Mouse (Mus musculus) lung, embryonic 16.5 days (tissue): ENCODE measurements around the gene Fam171a1. TPM values are rescaled to one million over a fixed set of nuclear protein-coding genes. Genes with fewer than 3 reads are reported as not detected.

Experiments
- ATAC-seq: fragments of 200-750 bp; cut with Nextera tagmentation; 2 replicates; pipeline ENCODE4 v1.8.0; 2017; ENCODE audit warnings: low read depth, mild to moderate bottlenecking, moderate library complexity
- H3K27ac ChIP-seq: fragments of 300-500 bp; sonication (generic); 2 replicates; pipeline ENCODE4 v1.5.1; 2014; ENCODE audit warnings: mild to moderate bottlenecking, control low read depth, low read length
- H3K27me3 ChIP-seq: fragments of 300-500 bp; sonication (generic); 2 replicates; pipeline ENCODE4 v1.6.1; 2014; ENCODE audit warnings: low read depth, low read length, mixed read lengths; ENCODE audit not compliant: control insufficient read depth, insufficient read depth
- H3K36me3 ChIP-seq: fragments of 300-500 bp; sonication (generic); 2 replicates; pipeline ENCODE4 v1.6.1; 2014; ENCODE audit warnings: low read length; ENCODE audit not compliant: control insufficient read depth, insufficient read depth
- H3K4me1 ChIP-seq: fragments of 300-500 bp; sonication (generic); replicated peaks from 2 replicates; pipeline ENCODE4 v1.6.1; 2014; ENCODE audit warnings: low read length, mixed read lengths; ENCODE audit not compliant: control insufficient read depth, insufficient read depth
- H3K4me2 ChIP-seq: fragments of 300-500 bp; sonication (generic); 2 replicates; pipeline ENCODE4 v1.6.1; 2014; ENCODE audit warnings: low read depth, low read length, control low read depth
- H3K4me3 ChIP-seq: fragments of 300-500 bp; sonication (generic); 2 replicates; pipeline ENCODE4 v1.5.1; 2014; ENCODE audit warnings: mild to moderate bottlenecking, low read length, control low read depth
- H3K9ac ChIP-seq: fragments of 300-500 bp; sonication (generic); 2 replicates; pipeline ENCODE4 v1.6.1; 2014; ENCODE audit warnings: low read length, control low read depth
- H3K9me3 ChIP-seq: fragments of 300-500 bp; sonication (generic); 2 replicates; pipeline ENCODE4 v1.6.1; 2016; ENCODE audit warnings: low read length; ENCODE audit not compliant: control insufficient read depth
- WGBS: fragments of 180-500 bp; shearing (Covaris S2); extraction: QIAGEN DNeasy Blood & Tissue Kit; methylation state at CpG from one replicate; pipeline ENCODE4 v1.1.7; 2014; 5-methylcytosine and 5-hydroxymethylcytosine counted together
- polyA plus RNA-seq: library from polyadenylated mRNA; unstranded; fragments of >200 nt; fragmentation: Nextera tagmentation; extraction: Ambion mirVana; gene quantifications from 2 replicates; pipeline ENCODE4 v1.2.1, GENCODE M21; 2015

Fam171a1 gene
- polyA plus RNA-seq, 1 experiment from 2014 or later, result 54.6 TPM

DNA sequence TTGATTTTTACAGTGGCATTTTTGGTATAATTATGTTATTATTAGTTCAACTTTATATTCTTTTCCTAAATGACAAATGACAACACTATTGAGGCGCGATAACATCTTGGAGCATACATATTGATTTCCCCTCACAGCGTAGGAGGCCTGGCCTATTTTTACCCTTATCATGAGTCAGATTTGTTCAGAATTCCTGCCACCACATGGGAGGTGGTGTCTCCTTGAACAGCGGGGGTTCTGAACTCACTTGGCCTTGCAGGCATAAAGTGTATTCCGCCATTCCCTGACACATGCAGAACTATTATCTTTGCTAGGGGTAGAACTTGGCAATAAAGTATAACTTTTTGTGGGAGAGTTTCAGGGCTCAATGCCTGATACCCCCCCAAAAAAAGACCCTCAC lies 30.3 kb downstream of the Fam171a1 start:
- 83% methylated on average over 5 of the region's 5 CpGs for WGBS
- ATAC-seq, result no peak
- 0 out of 2 replicates have a peak, but pooled peaks cover 2% of the 10 kb centered on the region for H3K36me3 ChIP-seq
- H3K9me3 ChIP-seq, result no peaks in the 10 kb centered on the region
- no peak overlapping the region for H3K27ac ChIP-seq
- no peak overlapping the region for H3K4me2 ChIP-seq
- no peak overlapping the region for H3K9ac ChIP-seq
- H3K4me1 ChIP-seq, result peaks cover 3% of the 10 kb centered on the region
- H3K4me3 ChIP-seq, result no peak overlapping the region
- H3K27me3 ChIP-seq, result no peaks in the 10 kb centered on the region

DNA sequence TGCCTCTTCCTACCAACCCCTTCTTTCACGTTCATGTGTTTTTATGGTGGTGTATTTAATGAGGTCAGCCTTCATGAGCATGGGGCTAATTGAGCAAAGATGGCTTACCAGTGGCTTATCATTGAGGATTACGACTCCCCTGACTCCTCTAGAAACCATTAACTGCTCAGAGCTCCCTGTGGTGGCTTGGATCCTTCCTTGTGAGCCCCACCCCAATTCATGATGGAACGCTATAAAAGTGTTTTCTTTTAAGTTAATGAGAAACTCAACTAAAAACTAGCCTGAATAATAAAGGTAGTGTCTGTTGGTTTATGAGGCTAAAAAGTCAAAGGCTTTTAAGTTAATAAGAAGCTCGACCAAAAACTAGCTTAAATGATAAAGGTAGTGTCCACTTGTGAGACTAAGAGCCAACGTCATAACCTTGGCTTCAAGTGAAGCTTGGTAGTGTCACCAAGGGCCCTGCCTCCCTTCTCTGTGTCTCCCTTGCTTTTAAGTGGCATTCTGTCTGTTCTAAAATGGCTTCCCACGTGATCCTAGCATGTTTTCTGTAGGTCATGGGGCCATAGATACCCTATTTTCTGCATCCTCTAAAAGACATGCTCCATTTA lies 33.6 kb downstream of the Fam171a1 start:
- Histone ChIP-seq H3K9me3 (no peaks in the 10 kb centered on the region), H3K4me1 (peaks cover 12% of the 10 kb centered on the region), H3K27me3 (no peaks in the 10 kb centered on the region), H3K27ac (no peak overlapping the region), H3K36me3 (0 out of 2 replicates have a peak, but pooled peaks cover 2% of the 10 kb centered on the region), H3K4me2 (no peak overlapping the region), H3K9ac (no peak overlapping the region), H3K4me3 (no peak overlapping the region)
- 83% methylated on average over 6 of the region's 6 CpGs for WGBS
- ATAC-seq, result no peak

DNA sequence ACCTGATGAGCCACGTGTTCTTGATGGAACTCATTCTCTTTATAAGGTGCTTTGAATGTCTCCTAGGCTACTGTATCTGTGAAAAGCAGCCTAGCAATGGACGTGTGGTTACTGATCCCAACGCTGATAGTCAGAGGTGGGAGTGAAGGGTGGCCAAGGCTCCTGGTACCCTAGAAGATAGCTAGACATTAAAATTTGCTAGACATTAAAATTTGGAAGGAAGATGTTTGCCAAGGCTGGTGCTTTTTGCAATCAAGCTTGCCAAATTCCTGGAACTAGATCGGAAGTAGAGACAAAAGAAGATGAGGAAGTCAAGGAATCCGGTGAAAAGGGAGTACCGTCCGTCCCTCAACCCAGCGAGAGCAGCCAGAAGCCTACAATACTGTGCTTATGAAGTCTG lies 34.7 kb downstream of the Fam171a1 start:
- Histone ChIP-seq H3K27ac (no peak overlapping the region), H3K4me3 (no peak overlapping the region), H3K27me3 (no peaks in the 10 kb centered on the region), H3K36me3 (0 out of 2 replicates have a peak, but pooled peaks cover 2% of the 10 kb centered on the region), H3K9ac (no peak overlapping the region), H3K9me3 (no peaks in the 10 kb centered on the region), H3K4me1 (peaks cover 13% of the 10 kb centered on the region), H3K4me2 (no peak overlapping the region)
- ATAC-seq, result no peak
- WGBS, result 82% methylated on average over 8 of the region's 8 CpGs

DNA sequence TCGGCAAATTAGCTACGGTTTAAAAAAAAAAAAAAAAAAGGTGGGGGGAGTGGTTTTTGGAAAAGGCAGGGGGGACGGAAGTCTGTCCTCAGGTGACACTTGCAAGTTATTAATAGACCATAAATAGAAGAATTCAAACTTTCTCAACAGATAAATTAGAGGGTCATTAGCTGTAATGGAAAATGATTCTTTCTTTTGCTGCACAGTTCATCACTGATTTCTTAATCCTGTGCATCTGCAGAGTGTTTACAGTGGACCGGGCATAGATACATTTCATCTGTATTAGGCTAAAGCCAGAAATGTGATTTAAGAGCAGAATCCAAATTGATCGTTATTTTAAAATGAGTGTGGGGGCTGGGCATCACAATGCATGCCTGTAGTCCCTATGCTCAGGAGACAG lies 36.3 kb downstream of the Fam171a1 start:
- Histone ChIP-seq H3K36me3 (0 out of 2 replicates have a peak, but pooled peaks cover 2% of the 10 kb centered on the region), H3K27me3 (no peaks in the 10 kb centered on the region), H3K27ac (no peak overlapping the region), H3K9me3 (no peaks in the 10 kb centered on the region), H3K9ac (no peak overlapping the region), H3K4me3 (no peak overlapping the region), H3K4me2 (no peak overlapping the region), H3K4me1 (peaks cover 19% of the 10 kb centered on the region)
- 46% methylated on average over 5 of the region's 5 CpGs for WGBS
- ATAC-seq, result 0 out of 2 replicates have a peak, but pooled peaks have one; percentile 2

DNA sequence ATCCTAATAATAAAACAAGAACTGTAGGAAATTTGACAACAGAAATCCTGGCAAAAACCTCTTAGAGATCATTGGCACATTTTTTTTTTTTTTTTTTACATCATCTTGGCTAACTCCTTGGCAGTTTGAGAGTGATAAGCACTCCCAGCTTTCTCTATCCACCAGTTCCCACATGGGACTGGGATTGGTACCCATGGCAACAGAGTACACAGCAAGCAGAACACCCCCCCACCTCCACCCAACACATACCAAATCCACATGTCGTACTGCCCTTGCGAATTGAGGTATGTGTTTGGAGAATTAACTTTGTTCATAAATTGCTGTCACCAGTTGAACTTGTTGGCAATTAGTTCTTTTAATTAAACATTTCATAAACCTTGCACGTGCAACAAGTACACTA lies 37.3 kb downstream of the Fam171a1 start:
- H3K36me3 ChIP-seq, result no peaks in the 10 kb centered on the region
- H3K27me3 ChIP-seq, result no peaks in the 10 kb centered on the region
- no peak for ATAC-seq
- 0 out of 2 replicates have a peak overlapping the region, but pooled peaks have one; percentile 5 for H3K27ac ChIP-seq
- WGBS, result 56% methylated on average over 3 of the region's 3 CpGs
- no peak overlapping the region for H3K4me2 ChIP-seq
- no peak overlapping the region for H3K9ac ChIP-seq
- no peaks in the 10 kb centered on the region for H3K9me3 ChIP-seq
- peaks cover 23% of the 10 kb centered on the region for H3K4me1 ChIP-seq
- H3K4me3 ChIP-seq, result no peak overlapping the region

DNA sequence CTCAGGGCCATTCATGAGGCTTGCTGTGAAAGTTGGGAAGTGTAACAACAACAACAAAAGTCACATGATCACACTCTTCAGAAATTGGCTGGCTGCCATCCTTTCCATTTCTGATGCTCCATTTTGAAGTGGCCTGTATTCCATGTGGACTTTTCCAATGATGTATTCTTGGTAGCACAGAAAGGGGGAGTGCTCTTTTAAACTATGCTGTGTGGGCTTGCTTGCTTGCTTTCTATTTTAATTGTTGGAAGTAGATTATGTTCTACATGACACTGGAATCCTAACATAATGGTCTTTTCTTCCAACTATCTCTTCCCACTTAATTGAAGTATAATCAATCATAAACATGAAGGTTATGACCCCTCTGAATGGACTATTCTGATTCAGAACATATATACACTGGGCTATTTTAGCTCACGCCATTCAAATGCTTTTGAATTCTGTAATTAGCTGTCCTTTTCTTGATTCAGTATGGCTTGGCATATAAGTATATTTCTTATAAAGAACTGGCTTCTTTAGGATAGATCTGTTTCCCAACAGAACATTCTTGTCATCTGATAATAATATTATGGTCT lies 40.2 kb downstream of the Fam171a1 start:
- no peaks in the 10 kb centered on the region for H3K36me3 ChIP-seq
- no peak overlapping the region for H3K4me3 ChIP-seq
- no peaks in the 10 kb centered on the region for H3K27me3 ChIP-seq
- H3K9ac ChIP-seq, result no peak overlapping the region
- peak; percentile 82 for ATAC-seq
- H3K4me1 ChIP-seq, result peaks cover 42% of the 10 kb centered on the region
- H3K27ac ChIP-seq, result peak overlapping the region; percentile 84
- 50% methylated on average over 1 of the region's 1 CpGs for WGBS
- H3K9me3 ChIP-seq, result no peaks in the 10 kb centered on the region
- H3K4me2 ChIP-seq, result no peak overlapping the region

DNA sequence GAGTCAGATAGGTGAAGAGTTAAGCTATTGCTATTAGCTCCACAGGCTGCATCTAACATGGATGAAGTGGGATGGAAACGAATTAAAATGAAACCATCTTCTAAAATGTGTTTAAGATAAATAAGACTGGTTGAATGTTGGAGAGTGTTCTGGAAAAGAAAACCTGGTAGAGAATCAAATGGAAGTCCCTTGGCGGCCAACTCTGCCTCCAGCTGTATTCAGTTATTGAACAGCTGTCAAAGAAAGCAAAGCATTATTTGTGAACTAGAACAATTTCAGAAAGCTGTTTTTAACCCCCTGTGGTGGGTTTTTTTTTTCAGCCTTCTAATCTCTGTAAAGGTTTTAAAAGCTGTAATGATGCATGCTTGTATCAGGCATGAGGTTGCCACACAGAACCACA lies 41.0 kb downstream of the Fam171a1 start:
- Histone ChIP-seq H3K4me1 (peaks cover 43% of the 10 kb centered on the region), H3K4me3 (no peak overlapping the region), H3K4me2 (no peak overlapping the region), H3K36me3 (no peaks in the 10 kb centered on the region), H3K27me3 (no peaks in the 10 kb centered on the region), H3K9me3 (no peaks in the 10 kb centered on the region), H3K27ac (peak overlapping the region; percentile 84), H3K9ac (no peak overlapping the region)
- WGBS, result 48% methylated on average over 2 of the region's 2 CpGs
- peak; percentile 29 for ATAC-seq

DNA sequence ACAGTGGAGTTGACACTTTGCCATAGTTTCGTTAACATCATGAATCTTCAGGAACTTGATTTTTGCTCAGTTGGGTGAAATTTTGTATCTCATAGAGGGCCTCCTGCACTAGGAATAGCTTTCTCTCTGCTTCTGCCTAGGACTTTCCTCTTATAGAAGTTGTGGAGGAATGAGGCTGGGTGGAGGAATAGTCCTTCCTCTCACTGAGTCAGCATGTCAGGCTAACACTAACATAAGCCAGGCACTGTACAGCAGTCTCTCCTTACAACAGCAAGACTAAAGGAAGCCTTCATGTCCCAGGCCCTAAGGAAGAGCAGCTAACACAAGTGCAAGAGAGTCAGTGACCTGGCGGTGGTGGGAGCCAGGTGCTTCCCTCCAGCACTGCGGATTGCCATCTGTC lies 43.0 kb downstream of the Fam171a1 start:
- WGBS, result 85% methylated on average over 3 of the region's 3 CpGs
- Histone ChIP-seq H3K4me3 (no peak overlapping the region), H3K36me3 (no peaks in the 10 kb centered on the region), H3K27ac (no peak overlapping the region), H3K4me2 (no peak overlapping the region), H3K4me1 (peaks cover 32% of the 10 kb centered on the region), H3K9ac (no peak overlapping the region), H3K27me3 (no peaks in the 10 kb centered on the region), H3K9me3 (no peaks in the 10 kb centered on the region)
- no peak for ATAC-seq

DNA sequence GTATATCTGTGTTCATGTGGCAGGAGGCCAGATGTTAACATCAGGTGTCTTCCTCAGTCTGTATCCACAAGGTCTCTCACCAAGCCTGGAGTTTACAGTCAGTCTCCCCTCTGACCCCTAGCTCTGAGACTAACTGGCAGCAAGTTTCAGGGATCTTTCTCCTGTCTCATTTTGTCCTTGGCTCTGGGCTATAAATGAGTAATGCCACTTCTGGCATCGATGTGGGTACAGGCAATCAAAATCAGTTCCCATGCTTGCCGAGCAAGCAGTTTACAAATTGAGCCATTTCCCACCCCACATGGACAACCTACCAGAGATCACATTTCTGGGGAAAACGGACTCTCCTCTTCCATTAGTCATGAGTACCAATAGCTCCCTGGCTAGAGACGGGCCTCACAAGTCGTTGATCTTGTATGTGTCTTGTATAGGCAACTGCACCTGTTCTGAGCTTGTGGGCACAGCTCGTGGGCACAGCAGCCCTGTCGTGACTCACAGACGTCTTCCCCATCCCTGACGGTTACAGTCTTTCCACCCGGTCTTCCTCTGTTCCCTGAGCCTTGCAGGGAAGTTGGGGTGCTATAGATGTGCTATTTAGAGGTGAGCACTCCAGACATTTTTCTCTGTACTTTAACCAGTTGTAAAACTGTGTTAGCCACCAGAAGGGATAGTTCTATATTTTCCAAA lies 43.8 kb downstream of the Fam171a1 start:
- Histone ChIP-seq H3K4me1 (peaks cover 32% of the 10 kb centered on the region), H3K4me3 (no peak overlapping the region), H3K9me3 (no peaks in the 10 kb centered on the region), H3K9ac (no peak overlapping the region; the same call in 1 of the 2 replicates), H3K36me3 (no peaks in the 10 kb centered on the region), H3K4me2 (no peak overlapping the region), H3K27ac (no peak overlapping the region), H3K27me3 (no peaks in the 10 kb centered on the region)
- 62% methylated on average over 10 of the region's 10 CpGs for WGBS
- ATAC-seq, result no peak
